Mouse (Mus musculus) midbrain, embryonic 10.5 days (tissue): ENCODE measurements around the gene Ugt2b34. TPM values are rescaled to one million over a fixed set of nuclear protein-coding genes. Genes with fewer than 3 reads are reported as not detected.

Source experiments
- DNase-seq: peaks from one replicate; pipeline ENCODE4 v3.0.0-alpha.2; 2017; ENCODE audit warnings: low spot score
- H3K27ac ChIP-seq: fragments of 300-500 bp; sonication (generic); replicated peaks from 2 replicates; pipeline ENCODE4 v1.5.1; 2016; ENCODE audit warnings: mild to moderate bottlenecking
- H3K27me3 ChIP-seq: fragments of 300-500 bp; sonication (generic); 2 replicates; pipeline ENCODE4 v1.6.1; 2016; ENCODE audit warnings: low read depth, mild to moderate bottlenecking; ENCODE audit not compliant: poor library complexity, severe bottlenecking
- H3K36me3 ChIP-seq: fragments of 300-500 bp; sonication (generic); 2 replicates; pipeline ENCODE4 v1.6.1; 2016; ENCODE audit warnings: mild to moderate bottlenecking, moderate library complexity
- H3K4me1 ChIP-seq: fragments of 300-500 bp; sonication (generic); 2 replicates; pipeline ENCODE4 v1.6.1; 2016
- H3K4me3 ChIP-seq: fragments of 300-500 bp; sonication (generic); 2 replicates; pipeline ENCODE4 v1.5.1; 2016; ENCODE audit warnings: mild to moderate bottlenecking, moderate library complexity
- H3K9me3 ChIP-seq: fragments of 300-500 bp; sonication (generic); replicated peaks from 2 replicates; pipeline ENCODE4 v1.6.1; 2016; ENCODE audit warnings: mild to moderate bottlenecking
- WGBS: fragments of 180-500 bp; shearing (Covaris S2); methylation state at CpG from one replicate; pipeline ENCODE4 v1.1.7; 2016; 5-methylcytosine and 5-hydroxymethylcytosine counted together
- polyA plus RNA-seq: library from polyadenylated mRNA; unstranded; fragments of >200 nt; fragmentation: Nextera tagmentation; extraction: Ambion mirVana; gene quantifications from 2 replicates; pipeline ENCODE4 v1.2.1, GENCODE M21; 2016

Ugt2b34 gene
- not detected in 2 replicates for polyA plus RNA-seq

DNA sequence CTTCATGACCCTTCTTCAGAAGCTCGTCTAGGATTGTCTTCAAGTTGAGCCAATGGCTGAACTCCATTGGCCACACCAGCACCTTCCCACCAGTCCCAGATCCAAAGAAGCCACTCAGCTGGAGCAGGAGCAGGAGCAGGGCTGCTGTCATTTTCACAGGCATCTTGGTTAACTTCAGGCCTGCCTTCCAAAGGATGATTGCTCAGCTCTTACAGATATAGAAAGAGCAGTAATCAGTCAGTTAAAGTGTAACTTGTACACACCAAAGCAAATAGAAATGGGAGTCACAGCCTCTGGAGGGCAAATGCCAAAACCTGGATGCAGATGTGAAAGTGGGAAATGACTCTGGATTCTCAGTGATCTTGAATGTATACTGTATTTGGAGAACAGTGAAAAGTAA, at the start of gene Ugt2b34:
Ugt2b34 (minus strand) TSS at position 180 of the 400 bp plus-strand sequence.
- Histone ChIP-seq H3K4me1 (no peaks in the 10 kb centered on the region), H3K9me3 (no peaks in the 10 kb centered on the region), H3K27ac (no peak within 1 kb of the TSS), H3K36me3 (no peaks in the 10 kb centered on the region), H3K4me3 (no peak within 1 kb of the TSS), H3K27me3 (no peaks in the 10 kb centered on the region)
- DNase-seq, result no peak
- WGBS, result 87% methylated on average over 1 of the region's 1 CpGs

DNA sequence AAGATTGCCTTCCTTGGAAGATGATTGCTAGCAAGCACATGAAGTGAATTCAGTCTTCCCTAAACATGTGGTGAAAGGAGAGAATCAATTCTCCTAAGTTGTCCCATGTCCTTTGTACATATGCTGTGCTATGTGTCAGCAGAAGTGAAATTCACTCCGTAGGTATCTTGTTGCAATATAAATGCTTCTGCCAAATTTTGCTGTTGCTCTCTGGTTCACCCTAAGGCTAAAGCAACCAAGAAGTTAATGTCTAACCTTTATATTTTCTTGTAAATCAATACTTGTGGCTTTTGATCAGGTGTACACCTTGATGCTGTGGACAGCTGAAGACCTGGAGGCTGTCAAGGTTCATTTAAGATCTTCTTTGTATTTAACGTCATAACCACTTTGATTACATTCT, 35.4 kb upstream of the Ugt2b34 start:
- Histone ChIP-seq H3K4me3 (no peak overlapping the region), H3K27ac (no peak overlapping the region), H3K4me1 (no peaks in the 10 kb centered on the region), H3K27me3 (no peaks in the 10 kb centered on the region), H3K9me3 (no peaks in the 10 kb centered on the region), H3K36me3 (no peaks in the 10 kb centered on the region)
- WGBS, result 92% methylated on average over 2 of the region's 2 CpGs
- DNase-seq, result no peak

DNA sequence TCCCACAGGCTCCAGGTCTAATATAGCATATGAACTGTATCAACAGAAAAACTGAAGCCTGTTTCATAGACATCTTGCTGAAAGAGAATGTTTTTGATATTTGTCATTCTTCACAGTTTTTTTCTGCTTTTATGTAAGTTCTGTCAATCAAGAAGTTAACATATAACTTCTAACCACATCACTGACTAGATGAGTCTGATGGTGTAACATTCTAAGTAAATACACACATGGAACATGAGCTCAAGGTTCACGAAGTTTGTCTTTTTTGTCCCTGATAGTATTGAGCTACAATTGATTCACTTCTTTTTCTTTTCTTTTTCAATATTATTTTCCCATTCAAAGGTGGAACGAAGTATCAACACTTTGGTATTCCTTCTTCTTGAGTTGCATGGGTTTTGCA, 19.7 kb upstream of the Ugt2b34 start, which contains the start of gene Ugt2b1:
Ugt2b1 (minus strand) TSS at position 105 of the 400 bp plus-strand sequence.
- no peak for DNase-seq
- Histone ChIP-seq H3K9me3 (no peaks in the 10 kb centered on the region), H3K4me1 (no peaks in the 10 kb centered on the region), H3K27me3 (no peaks in the 10 kb centered on the region), H3K36me3 (no peaks in the 10 kb centered on the region), H3K4me3 (no peak within 1 kb of the TSS), H3K27ac (no peak within 1 kb of the TSS)
- whole genome bisulfite sequencing, result 78% methylated on average over 2 of the region's 2 CpGs

DNA sequence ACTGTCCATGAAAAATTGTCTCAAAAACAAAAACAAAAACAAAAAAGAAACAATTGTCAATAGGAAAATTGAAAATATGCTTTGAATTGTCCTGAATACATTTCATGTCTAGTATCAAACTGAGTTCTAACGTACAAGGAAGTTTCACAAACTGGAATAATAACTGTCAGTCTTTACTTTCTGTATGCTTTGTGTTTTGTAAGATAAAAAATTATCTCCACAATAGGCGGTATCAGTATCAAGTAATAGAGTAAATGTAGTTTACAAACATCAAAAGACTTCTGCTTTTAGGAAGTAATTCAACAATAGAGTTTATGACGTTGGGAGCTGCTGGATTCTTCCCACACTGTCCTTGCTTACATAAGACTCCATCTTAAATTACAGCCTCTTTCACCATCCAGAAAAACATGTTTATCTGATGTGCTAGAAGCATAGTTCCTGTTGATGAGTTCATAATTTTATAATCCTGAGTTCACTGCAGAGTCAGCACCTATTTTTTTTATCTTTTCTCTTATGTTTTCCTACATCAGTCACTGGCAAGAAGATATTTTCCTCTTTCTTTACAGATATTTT, 14.0 kb upstream of the Ugt2b34 start:
- Histone ChIP-seq H3K4me1 (no peaks in the 10 kb centered on the region), H3K36me3 (no peaks in the 10 kb centered on the region), H3K9me3 (no peaks in the 10 kb centered on the region), H3K27me3 (no peaks in the 10 kb centered on the region), H3K27ac (no peak overlapping the region), H3K4me3 (no peak overlapping the region)
- no peak for DNase-seq
- 82% methylated on average over 3 of the region's 3 CpGs for WGBS

DNA sequence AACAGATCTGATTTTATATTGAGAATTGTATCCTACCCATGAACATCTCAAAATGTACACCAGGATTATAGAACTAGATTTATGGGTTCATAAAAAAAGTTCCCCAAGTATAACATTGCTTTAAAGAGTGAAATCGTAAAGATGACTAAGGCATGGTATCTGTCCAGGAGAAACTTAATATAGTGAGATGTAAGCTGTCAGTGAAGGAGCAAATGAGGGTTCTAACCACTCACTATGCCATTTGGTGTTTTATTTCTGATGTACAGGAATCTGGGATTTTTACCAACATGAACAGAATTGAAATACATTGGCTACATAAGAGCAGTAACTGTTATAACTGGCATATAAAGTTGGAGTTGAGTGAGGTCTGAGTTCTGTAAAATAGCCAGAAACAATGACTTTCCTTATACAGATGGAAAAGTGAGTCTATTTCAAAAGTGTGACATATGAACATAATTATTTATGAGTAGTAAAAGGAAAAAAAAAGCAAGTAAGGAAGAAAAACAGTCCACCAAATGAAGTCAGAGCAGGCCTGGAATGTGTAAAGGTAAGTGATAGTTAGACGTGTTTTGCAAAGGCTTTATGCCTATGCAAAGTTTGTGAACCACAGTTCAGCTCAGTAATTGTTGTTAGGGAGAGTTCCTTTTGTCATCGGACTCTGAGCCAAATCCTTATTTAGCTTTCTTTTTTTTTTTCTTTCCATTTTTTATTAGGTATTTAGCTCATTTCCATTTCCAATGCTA, 4.8 kb upstream of the Ugt2b34 start:
- H3K9me3 ChIP-seq, result no peaks in the 10 kb centered on the region
- H3K4me3 ChIP-seq, result no peak overlapping the region
- no peak for DNase-seq
- WGBS, result 91% methylated on average over 3 of the region's 3 CpGs
- H3K4me1 ChIP-seq, result no peaks in the 10 kb centered on the region
- no peaks in the 10 kb centered on the region for H3K27me3 ChIP-seq
- no peaks in the 10 kb centered on the region for H3K36me3 ChIP-seq
- H3K27ac ChIP-seq, result no peak overlapping the region

DNA sequence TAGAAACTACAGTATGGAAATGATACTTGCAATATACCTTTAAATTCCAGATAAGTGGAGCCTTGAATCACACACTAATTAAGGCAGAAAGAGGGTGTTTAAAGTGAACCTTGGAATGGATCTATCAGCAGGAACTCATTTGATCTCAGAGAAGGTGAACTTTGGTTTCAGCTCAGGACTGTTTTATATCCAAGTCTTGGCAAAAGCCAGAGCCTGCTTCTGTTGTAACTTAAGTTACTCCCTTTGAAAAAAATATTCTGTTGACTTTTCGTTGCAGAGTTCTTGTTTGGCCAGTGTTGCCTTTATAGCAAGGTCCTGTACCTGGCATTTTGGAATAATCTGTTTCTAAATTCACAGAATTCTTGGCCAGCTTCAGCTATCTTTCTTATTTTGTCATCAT, 4.0 kb upstream of the Ugt2b34 start:
- no peak overlapping the region for H3K27ac ChIP-seq
- H3K4me3 ChIP-seq, result no peak overlapping the region
- H3K27me3 ChIP-seq, result no peaks in the 10 kb centered on the region
- H3K36me3 ChIP-seq, result no peaks in the 10 kb centered on the region
- H3K4me1 ChIP-seq, result no peaks in the 10 kb centered on the region
- 80% methylated on average over 1 of the region's 1 CpGs for WGBS
- DNase-seq, result no peak
- H3K9me3 ChIP-seq, result no peaks in the 10 kb centered on the region

DNA sequence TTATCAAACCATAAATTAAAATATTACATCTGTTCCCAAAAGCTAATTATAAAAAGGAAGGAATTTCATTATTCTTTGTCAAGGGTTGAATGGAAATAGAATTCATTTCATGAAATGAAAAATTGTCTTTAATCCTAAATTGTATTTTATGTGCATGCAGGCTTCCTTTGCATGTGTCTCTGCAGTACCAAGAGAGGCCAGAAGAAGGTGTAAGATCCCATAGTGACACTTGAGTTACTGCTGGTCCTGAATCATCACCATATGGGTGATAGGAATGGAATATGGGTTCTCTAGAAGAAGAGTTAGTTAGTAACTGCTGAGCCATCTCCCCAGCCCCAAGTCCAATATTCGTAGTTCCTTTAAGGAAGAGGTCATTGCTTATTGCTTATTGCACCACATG, 16.8 kb downstream of the Ugt2b34 start:
- H3K36me3 ChIP-seq, result no peaks in the 10 kb centered on the region
- no peak overlapping the region for H3K27ac ChIP-seq
- 0 out of 2 replicates have a peak, but pooled peaks cover 4% of the 10 kb centered on the region for H3K9me3 ChIP-seq
- no peak for DNase-seq
- no peaks in the 10 kb centered on the region for H3K4me1 ChIP-seq
- 77% methylated on average over 1 of the region's 1 CpGs for WGBS
- H3K27me3 ChIP-seq, result no peaks in the 10 kb centered on the region
- no peak overlapping the region for H3K4me3 ChIP-seq

DNA sequence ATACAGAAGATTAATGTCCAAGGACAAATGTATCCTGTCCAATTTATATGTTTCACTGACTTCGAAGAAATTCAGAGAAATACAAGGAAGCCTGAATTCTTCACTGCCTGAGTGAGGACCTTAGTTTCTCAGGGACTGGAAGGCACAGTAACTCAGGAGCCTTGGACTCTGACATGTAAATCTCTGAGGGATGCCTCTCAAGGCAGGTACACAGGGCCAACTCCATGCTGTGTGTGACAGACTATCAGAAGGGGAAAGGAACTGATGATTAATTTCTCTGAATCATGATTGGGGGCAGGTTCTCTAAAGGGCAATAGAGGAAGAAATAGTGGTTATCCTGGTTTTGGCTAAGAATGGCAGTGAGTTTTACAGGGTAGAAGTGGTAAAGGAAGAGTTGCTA, 18.3 kb downstream of the Ugt2b34 start:
- H3K4me1 ChIP-seq, result no peaks in the 10 kb centered on the region
- no peaks in the 10 kb centered on the region for H3K27me3 ChIP-seq
- no peaks in the 10 kb centered on the region for H3K36me3 ChIP-seq
- DNase-seq, result no peak
- no peak overlapping the region for H3K27ac ChIP-seq
- H3K9me3 ChIP-seq, result no peaks in the 10 kb centered on the region
- 76% methylated on average over 1 of the region's 1 CpGs for WGBS
- H3K4me3 ChIP-seq, result no peak overlapping the region

DNA sequence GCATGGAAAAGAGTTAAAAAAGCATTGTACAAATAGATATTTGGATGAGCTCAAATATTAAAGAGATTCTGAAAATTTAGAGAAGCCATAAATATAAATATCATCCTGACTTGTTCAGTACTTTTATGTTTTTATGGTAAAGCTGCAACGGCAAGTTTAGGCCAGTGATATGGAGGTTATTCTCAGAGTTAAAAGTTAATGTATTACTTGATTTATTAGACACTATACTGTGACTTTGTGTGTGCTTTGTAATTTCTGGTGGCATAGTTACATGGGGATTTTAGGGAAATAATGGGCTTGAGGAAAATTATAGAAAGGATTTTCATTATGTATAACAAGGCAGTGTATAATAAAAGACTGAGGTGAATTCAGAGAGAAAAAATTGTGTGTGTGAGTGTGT, 19.7 kb downstream of the Ugt2b34 start:
- Histone ChIP-seq H3K27ac (no peak overlapping the region), H3K4me1 (no peaks in the 10 kb centered on the region), H3K36me3 (no peaks in the 10 kb centered on the region), H3K4me3 (no peak overlapping the region), H3K9me3 (no peaks in the 10 kb centered on the region), H3K27me3 (no peaks in the 10 kb centered on the region)
- 96% methylated on average over 1 of the region's 1 CpGs for WGBS
- no peak for DNase-seq

DNA sequence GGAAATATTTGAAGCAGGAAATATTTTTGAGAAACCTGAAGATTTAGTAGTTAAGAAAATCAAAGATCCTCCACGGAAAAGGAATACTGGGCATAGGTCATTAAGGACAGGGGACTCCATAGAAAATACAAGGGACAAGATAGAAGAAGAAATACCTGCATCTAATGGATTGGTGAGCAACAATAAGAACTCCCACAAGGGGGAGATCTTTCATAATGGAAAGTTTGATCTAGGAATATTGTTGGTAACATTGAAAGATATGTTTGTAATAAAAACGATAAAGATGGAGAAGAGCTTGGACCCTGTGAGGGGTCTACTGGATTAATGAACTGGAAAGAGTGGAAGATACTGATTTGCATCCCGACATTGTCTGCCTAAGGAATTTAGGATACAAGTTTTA, 20.1 kb downstream of the Ugt2b34 start:
- 66% methylated on average over 3 of the region's 3 CpGs for WGBS
- H3K9me3 ChIP-seq, result 0 out of 2 replicates have a peak, but pooled peaks cover 3% of the 10 kb centered on the region
- no peak for DNase-seq
- H3K27me3 ChIP-seq, result no peaks in the 10 kb centered on the region
- no peaks in the 10 kb centered on the region for H3K36me3 ChIP-seq
- no peaks in the 10 kb centered on the region for H3K4me1 ChIP-seq
- H3K4me3 ChIP-seq, result no peak overlapping the region
- H3K27ac ChIP-seq, result no peak overlapping the region

DNA sequence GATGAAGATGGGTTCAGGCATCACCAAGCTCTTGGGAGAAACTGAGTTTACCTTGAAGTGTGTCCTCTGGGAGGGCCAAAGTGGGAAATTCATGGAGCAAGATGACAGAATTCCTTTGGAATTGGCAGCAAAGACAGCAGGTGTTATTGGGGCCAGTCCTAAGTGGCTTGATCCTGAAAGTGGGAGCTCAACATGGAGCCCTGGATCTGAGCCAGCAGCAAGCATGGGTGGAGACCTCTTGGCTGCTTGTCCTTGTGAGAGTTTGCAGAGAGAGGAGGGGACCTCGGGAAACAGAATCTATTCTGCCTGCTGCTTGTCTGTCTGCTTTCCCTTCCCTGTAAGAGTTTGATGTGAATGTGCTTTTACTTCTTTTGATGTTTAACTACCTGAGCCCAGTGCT, 34.9 kb downstream of the Ugt2b34 start:
- no peaks in the 10 kb centered on the region for H3K4me1 ChIP-seq
- H3K4me3 ChIP-seq, result no peak overlapping the region
- 71% methylated on average over 1 of the region's 1 CpGs for WGBS
- H3K9me3 ChIP-seq, result 0 out of 2 replicates have a peak, but pooled peaks cover 3% of the 10 kb centered on the region
- H3K27ac ChIP-seq, result no peak overlapping the region
- no peaks in the 10 kb centered on the region for H3K27me3 ChIP-seq
- H3K36me3 ChIP-seq, result no peaks in the 10 kb centered on the region
- no peak for DNase-seq

DNA sequence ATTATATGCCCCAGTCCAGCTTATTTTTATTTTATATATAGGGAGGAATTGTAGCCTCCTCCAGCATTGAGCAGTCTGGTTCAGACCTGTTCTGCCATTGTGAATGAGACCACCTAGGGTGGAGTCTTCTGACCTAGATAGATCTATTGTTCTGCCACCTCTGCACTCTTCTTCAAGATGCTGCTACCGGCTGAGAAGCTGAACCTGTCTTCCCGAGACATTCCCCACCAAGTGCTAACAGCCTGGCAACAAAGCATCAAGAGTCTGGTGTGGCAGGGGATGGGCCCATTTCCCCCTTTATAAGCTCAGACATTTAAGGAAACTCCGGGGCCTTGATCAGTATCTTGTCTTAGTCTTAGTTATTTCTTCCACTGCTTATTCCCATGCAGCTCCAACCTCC, 48.4 kb downstream of the Ugt2b34 start:
- H3K9me3 ChIP-seq, result no peaks in the 10 kb centered on the region
- no peak for DNase-seq
- H3K27ac ChIP-seq, result no peak overlapping the region
- WGBS, result 43% methylated on average over 3 of the region's 3 CpGs
- no peaks in the 10 kb centered on the region for H3K36me3 ChIP-seq
- H3K4me3 ChIP-seq, result no peak overlapping the region
- no peaks in the 10 kb centered on the region for H3K4me1 ChIP-seq
- H3K27me3 ChIP-seq, result no peaks in the 10 kb centered on the region

DNA sequence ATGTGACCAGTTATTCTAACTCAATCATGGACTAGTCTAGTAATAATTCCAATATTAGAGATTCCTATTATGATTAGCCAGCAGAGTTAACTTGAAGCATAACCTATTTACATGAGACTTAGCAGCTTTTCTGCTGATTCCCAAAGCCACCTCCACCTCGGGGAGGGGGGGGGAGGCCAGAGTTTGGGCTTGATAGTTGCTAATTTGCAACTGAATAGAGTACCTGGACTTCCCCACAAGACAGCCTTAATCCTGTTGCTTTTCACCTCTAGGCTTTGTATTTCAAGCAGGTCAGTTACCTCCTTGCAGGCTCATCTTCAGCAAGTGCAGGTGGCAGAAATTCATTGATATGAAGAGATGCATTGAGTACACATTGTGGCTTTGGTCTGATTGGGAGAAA, 49.1 kb downstream of the Ugt2b34 start:
- H3K36me3 ChIP-seq, result no peaks in the 10 kb centered on the region
- DNase-seq, result no peak
- WGBS, result 19% methylated on average over 1 of the region's 1 CpGs
- H3K27ac ChIP-seq, result no peak overlapping the region
- H3K27me3 ChIP-seq, result no peaks in the 10 kb centered on the region
- no peak overlapping the region for H3K4me3 ChIP-seq
- no peaks in the 10 kb centered on the region for H3K4me1 ChIP-seq
- H3K9me3 ChIP-seq, result no peaks in the 10 kb centered on the region
